Mouse (Mus musculus) ES-E14 (cell line): ENCODE measurements around the gene Mrps12. TPM values are rescaled to one million over a fixed set of nuclear protein-coding genes. Genes with fewer than 3 reads are reported as not detected.
A peak's percentile ranks its signal among the peaks of the same experiment; 100 is the strongest.

Experiments
- DNase-seq: peaks from one replicate; pipeline ENCODE4 v3.0.0-alpha.2; 2013; ENCODE audit warnings: low read depth, low spot score
- H3K27ac ChIP-seq: 2 replicates; pipeline ENCODE4 v1.5.1; 2012; ENCODE audit warnings: low read depth, mild to moderate bottlenecking, low read length, moderate library complexity, mixed read lengths; ENCODE audit not compliant: poor library complexity, insufficient read depth, severe bottlenecking
- H3K36me3 ChIP-seq: 2 replicates; pipeline ENCODE4 v1.6.1; 2012; ENCODE audit warnings: mild to moderate bottlenecking, low read length, moderate library complexity, mixed read lengths; ENCODE audit not compliant: control insufficient read depth, poor library complexity, insufficient read depth, severe bottlenecking
- H3K4me1 ChIP-seq, 2 experiments: fragments of 150-350 bp in 1 of 2; sonication (generic) in 1 of 2; 2 replicates each; pipeline ENCODE4 v1.6.1; 2012; ENCODE audit warnings: low read length in 2 of 2, mild to moderate bottlenecking in 1 of 2, mixed read lengths in 1 of 2; ENCODE audit not compliant: control insufficient read depth in 2 of 2, insufficient read depth in 2 of 2, poor library complexity in 1 of 2
- H3K4me3 ChIP-seq, 2 experiments: fragments of 150-350 bp in 1 of 2; sonication (generic) in 1 of 2; 2 replicates each; pipeline ENCODE4 v1.5.1; 2012; ENCODE audit warnings: low read length in 2 of 2, low read depth in 1 of 2, mild to moderate bottlenecking in 1 of 2, mixed read lengths in 1 of 2; ENCODE audit not compliant: insufficient read depth in 1 of 2, poor library complexity in 1 of 2, severe bottlenecking in 1 of 2
- H3K9ac ChIP-seq: 2 replicates; pipeline ENCODE4 v1.6.1; 2012; ENCODE audit warnings: low read depth, mild to moderate bottlenecking, low read length, mixed read lengths; ENCODE audit not compliant: poor library complexity, insufficient read depth, severe bottlenecking
- H3K9me3 ChIP-seq: fragments of 150-350 bp; sonication (generic); 2 replicates; pipeline ENCODE4 v1.6.1; 2012; ENCODE audit warnings: low read depth, mild to moderate bottlenecking, low read length; ENCODE audit not compliant: control insufficient read depth, insufficient read depth
- CHD2 ChIP-seq: IDR thresholded peaks from 2 replicates; pipeline ENCODE4 v1.6.1; 2014; ENCODE audit warnings: mild to moderate bottlenecking, low read depth, low read length, inconsistent platforms
- HCFC1 ChIP-seq: IDR thresholded peaks from 2 replicates; pipeline ENCODE4 v1.6.1; 2012; ENCODE audit warnings: low read length, inconsistent platforms, borderline replicate concordance; ENCODE audit not compliant: insufficient read depth
- MAFK ChIP-seq: IDR thresholded peaks from 2 replicates; pipeline ENCODE4 v1.6.1; 2014; ENCODE audit warnings: mild to moderate bottlenecking, low read depth, low read length, inconsistent platforms; ENCODE audit not compliant: insufficient read depth
- ZC3H11A ChIP-seq: IDR thresholded peaks from 2 replicates; pipeline ENCODE4 v1.6.1; 2012; ENCODE audit warnings: low read depth, mild to moderate bottlenecking, inconsistent platforms, low read length, borderline replicate concordance
- ZNF384 ChIP-seq: IDR thresholded peaks from 2 replicates; pipeline ENCODE4 v1.6.1; 2012; ENCODE audit warnings: low read depth, low read length, inconsistent platforms
- in situ Hi-C, 2 experiments: fragments of 600-800 bp; cut with MboI; formaldehyde crosslinking; loops; one replicate each; pipeline ENCODE4 v1.15.1; 2025; ENCODE audit warnings: low sequenced_read_pairs in 2 of 2, inconsistent platforms in 1 of 2; ENCODE audit not compliant: unreplicated experiment in 2 of 2
- total RNA-seq: library from RNA; depleted of rRNA; stranded (reverse); fragments of 300-350 nt; gene quantifications from 2 replicates; pipeline ENCODE4 v1.2.3, GENCODE M21; 2012

Gene Mrps12
- total RNA-seq, 1 experiment: 102 TPM

GRCm38 (mm10) chr7:28787884-28788283 is 46.3 kb upstream of the Mrps12 start:
- Histone ChIP-seq H3K9me3 (no peaks in the 10 kb centered on the region), H3K27ac (no peak overlapping the region), H3K4me1 (peaks cover 7 to 30% of the 10 kb centered on the region in 2 experiments; a peak in 3 of 4 replicates), H3K4me3 (no peak overlapping the region), H3K9ac (no peak overlapping the region), H3K36me3 (no peaks in the 10 kb centered on the region)
- in situ Hi-C loops: no loop called here
- DNase-seq: no peak
- no peak for TF ChIP-seq ZC3H11A
- TF ChIP-seq CHD2: no peak
- TF ChIP-seq ZNF384: no peak
- TF ChIP-seq MAFK: no peak
- no peak for TF ChIP-seq HCFC1

DNA sequence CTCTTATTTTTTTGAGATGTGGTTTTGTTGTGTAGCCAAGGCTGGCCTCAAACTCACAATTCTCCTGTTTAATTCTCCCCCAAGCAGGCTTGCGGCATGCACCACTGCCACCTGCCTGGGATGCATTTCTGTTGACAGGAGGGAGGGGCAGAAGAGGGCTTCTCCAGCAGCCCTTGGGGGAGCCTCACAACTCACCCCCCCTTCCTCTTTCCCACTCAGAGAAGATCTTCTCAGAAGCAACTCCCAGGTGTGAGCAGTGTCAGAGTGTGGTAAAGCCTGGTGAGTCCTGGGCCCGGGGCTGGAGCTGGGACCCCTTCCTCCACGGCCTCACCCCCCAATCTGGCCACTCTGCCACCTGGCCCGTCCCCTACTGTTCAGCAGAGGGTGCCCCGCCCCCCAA is 43.5 kb upstream of the Mrps12 start:
- no peak for TF ChIP-seq MAFK
- H3K27ac ChIP-seq: no peak overlapping the region
- H3K4me1 ChIP-seq: peaks cover 5 to 17% of the 10 kb centered on the region in 2 experiments; a peak in 3 of 4 replicates
- no peak for DNase-seq
- no peak overlapping the region for H3K4me3 ChIP-seq
- no peaks in the 10 kb centered on the region for H3K36me3 ChIP-seq
- no peak overlapping the region for H3K9ac ChIP-seq
- in situ Hi-C loops: no loop called here
- H3K9me3 ChIP-seq: no peaks in the 10 kb centered on the region

GRCm38 (mm10) chr7:28781261-28781663 is 39.6 kb upstream of the Mrps12 start:
- peaks cover 3 to 5% of the 10 kb centered on the region in 2 experiments; a peak in 2 of 4 replicates for H3K4me1 ChIP-seq
- in situ Hi-C loops: no loop called here
- H3K9ac ChIP-seq: no peak overlapping the region
- H3K36me3 ChIP-seq: no peaks in the 10 kb centered on the region
- no peak for DNase-seq
- no peak for TF ChIP-seq ZNF384
- no peak for TF ChIP-seq ZC3H11A
- no peak for TF ChIP-seq MAFK
- TF ChIP-seq CHD2: no peak
- TF ChIP-seq HCFC1: no peak
- H3K27ac ChIP-seq: no peak overlapping the region
- H3K9me3 ChIP-seq: no peaks in the 10 kb centered on the region
- no peak overlapping the region for H3K4me3 ChIP-seq

GRCm38 (mm10) chr7:28780857-28781256 is 39.2 kb upstream of the Mrps12 start:
- H3K9me3 ChIP-seq: no peaks in the 10 kb centered on the region
- in situ Hi-C loops: no loop called here
- TF ChIP-seq MAFK (peak; percentile 48; the same call in 1 of the 2 replicates), HCFC1 (no peak), ZNF384 (no peak)
- no peak overlapping the region for H3K27ac ChIP-seq
- H3K4me3 ChIP-seq: no peak overlapping the region
- no peak overlapping the region for H3K9ac ChIP-seq
- H3K4me1 ChIP-seq: peaks cover 3 to 5% of the 10 kb centered on the region in 2 experiments; a peak in 2 of 4 replicates
- no peaks in the 10 kb centered on the region for H3K36me3 ChIP-seq
- no peak for DNase-seq

DNA sequence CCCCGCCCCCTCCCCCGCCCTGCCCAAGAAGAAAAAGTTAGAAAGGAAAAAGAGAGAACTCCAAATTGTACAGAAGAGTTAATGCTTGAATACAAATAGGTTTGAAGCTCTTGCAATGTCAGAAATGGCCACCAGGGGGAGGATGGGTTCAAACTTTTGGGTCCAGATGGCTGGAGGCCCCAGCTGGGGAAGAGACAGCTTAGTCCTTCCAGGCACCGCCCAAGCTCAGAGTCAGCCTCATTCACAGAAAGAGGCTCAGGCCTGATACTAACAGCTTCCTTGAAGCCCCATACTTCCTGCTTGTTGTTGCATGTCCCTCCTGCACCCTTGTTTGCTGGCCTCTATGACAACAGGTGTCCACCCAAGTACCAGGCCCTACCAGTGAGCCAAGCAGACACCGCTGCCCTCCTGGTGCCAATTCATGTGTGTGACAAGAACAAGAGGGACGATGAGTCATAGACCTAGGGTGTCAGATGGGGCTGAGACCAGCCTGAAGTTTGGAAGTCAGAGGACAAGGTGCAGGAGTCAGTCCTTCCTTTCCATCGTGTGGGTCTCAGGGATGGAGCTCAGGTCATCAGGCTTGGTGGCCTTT is 38.5 kb upstream of the Mrps12 start:
- Histone ChIP-seq H3K27ac (0 out of 2 replicates have a peak overlapping the region, but pooled peaks have one; percentile 24), H3K9me3 (no peaks in the 10 kb centered on the region), H3K4me1 (peaks cover 3 to 5% of the 10 kb centered on the region in 2 experiments; a peak in 2 of 4 replicates), H3K4me3 (no peak overlapping the region), H3K9ac (no peak overlapping the region), H3K36me3 (no peaks in the 10 kb centered on the region)
- TF ChIP-seq ZC3H11A (peak; percentile 68; the same call in 1 of the 2 replicates), HCFC1 (no peak), MAFK (no peak), CHD2 (no peak), ZNF384 (0 out of 2 replicates have a peak, but pooled peaks have one; percentile 21)
- in situ Hi-C loops: no loop called here
- peak; percentile 92 for DNase-seq
